Mouse (Mus musculus): ENCODE results near the gene Tmem132c.

The Tmem132c gene

DNA sequence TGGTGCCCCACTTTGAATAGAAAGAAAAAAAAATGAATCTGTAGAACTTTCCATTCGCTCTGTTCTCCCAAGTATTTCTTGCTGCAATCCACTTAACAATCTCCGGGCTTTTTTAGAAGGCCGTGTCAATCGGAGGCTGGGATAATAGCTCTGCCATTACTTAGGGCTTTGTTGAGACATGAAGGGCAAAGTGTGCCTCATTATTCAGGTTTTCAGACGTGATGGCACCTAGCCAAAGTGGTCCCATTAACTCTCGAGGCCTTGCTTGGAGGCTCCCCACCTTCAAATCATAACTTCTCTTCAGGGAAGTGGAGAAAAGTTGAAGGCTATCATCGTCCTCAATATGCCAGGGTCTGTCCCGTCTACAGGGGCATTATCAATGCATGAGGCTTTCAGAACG is 190.0 kb downstream of the Tmem132c start:
- no peak for DNase-seq

DNA sequence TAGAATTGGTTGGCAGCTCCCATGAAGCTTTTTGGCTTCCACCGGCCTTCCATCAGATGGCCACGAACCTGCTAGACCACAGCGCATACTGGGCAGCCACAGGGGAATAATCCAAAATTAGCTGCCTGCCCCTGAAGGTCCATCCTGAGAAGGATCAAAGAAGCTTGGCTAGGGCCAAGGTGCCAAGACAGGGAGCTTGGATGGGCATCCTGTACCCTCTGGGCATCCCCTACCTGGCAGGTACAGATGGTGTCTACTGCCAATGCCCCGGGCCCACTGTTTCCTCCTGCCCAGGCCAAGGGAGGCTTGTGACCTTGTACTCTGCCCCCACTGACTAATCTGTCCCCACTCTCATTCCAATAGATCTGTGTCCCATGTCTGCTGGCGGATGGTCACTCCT is 195.2 kb downstream of the Tmem132c start:
- no peak for DNase-seq

DNA sequence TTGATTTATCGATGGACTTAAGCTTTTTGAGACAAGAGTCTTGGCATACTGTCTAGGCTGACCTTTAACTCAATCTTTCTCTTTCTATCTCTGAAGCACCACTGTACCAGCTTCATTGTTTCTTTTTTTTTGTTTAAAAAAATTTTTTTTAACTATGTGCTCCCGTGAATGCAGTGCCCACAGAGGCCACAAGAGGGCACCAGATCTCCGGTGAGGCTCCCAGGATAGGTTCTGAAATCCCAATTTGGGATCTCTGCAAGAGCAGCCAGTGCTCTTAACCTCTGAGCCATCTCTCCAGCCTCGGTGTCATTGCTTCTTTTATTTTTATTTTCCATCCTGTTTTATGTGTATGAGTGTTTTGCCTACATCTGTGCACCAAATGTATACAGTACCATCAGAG is 197.0 kb downstream of the Tmem132c start:
- DNase-seq, result no peak

DNA sequence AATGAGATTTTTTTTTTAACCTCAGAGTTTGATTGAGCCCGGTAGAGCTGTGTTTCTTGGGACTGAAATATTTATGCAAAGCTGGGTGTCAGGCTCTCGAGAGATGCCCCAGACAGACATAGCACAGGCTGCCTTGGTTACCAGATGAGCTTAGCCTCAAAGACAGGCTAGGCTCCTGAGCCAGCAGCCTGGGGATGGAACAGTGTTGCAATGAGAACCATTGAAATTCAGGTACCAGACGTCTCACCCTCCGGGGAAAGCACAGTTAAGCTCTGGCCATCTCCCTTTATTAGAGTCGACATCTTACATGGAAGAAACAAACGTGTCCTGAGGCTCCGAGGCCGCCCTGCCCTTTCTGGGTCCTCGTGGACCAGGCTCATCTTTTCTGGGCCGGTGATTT is 200.4 kb downstream of the Tmem132c start:
- no peak for DNase-seq

DNA sequence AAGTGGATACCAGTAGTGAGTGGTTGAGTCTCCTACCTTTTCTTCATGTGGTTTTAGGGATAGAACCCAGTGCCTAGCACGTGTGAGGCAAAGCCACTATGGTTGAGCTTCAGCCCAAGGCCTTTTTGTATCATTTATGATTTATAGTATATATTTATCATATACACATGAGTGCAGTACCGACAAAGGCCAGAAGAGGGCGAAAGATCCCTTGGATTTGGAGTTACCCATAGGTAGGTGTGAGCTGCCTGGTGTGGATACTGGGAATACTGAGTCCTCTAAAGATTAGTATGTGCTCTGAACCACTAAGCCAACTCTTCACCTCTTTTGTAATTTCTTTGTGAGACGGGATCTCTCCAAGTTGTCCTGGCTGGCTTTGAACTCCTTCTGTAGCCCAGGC is 212.0 kb downstream of the Tmem132c start:
- peak; percentile 21 for DNase-seq

DNA sequence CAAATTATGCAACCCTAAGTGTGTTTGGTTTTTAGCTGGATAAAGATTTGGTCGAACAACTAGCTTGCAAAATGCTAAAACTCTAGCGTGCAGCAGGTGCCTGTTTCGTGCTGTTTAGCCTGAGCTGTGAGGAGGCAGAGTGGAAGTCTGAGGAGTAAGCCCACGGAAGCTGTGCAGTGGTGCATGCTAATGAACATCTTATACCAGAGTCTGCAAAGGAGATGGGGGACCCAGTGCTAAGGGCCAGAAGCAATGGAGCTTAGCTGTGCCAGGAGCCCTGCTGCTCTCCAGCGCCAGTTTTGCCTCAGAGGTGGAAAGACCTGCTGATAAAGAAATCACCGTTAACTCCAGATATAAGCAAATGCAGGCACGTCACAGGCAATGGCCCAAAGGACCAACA is 212.5 kb downstream of the Tmem132c start:
- DNase-seq, result no peak

DNA sequence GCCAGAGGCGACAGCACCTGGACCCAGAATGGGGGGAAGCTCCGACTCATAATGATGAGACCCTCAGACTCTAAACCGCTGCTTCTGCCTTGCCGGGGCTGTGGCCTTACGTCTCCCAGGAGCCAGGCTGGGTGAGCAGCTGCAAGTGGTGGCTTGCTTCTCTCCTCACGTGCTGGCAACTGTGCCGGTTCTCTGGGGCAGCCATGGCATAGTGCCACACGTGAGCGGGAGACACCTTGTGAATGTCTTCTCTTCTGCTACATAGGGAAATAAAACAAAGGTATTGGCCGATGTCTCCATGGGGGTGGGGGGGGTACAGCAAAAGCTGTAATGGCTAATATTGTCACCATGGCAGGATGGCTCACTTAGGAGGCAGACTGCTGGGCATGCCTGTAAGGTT is 214.5 kb downstream of the Tmem132c start:
- DNase-seq, result no peak

DNA sequence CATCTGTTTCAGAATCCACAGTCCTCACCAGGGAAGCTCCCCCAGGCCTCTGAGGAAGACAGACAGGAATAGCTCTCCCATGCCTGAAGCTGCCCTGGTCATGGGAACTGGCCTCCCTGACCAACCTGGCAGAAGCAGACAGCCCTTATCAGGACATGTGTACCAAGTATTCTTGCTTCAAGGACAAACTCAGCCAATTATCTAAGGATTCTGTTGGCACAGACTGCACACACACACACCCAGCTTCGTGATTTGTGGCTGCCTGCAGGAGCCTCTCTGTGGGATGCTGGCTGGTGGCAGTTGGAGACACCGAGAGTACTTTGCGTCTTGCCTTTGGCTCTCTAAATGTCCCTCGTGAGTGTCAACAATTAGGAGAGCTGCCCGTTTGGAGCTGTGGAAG is 226.5 kb downstream of the Tmem132c start:
- DNase-seq, result no peak

DNA sequence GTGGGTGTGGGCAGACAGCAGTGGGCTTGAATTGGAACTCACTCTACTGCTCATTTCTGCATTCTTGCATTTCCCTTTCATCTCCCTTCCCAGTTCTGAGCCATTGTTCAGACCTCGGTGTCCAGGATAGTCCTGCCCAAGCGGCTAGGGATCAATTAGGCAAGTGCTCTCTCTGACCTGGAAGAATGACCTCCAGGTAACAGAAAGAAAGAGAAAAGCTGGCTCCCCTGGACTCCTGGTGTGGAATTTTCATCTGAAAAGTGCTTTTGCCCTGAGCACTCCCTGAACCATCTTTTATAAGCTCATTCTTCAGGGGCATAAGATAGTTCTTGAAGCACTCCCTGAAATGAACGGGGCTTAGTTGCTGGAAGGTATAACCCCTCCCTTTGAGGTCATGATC is 228.7 kb downstream of the Tmem132c start:
- no peak for DNase-seq

DNA sequence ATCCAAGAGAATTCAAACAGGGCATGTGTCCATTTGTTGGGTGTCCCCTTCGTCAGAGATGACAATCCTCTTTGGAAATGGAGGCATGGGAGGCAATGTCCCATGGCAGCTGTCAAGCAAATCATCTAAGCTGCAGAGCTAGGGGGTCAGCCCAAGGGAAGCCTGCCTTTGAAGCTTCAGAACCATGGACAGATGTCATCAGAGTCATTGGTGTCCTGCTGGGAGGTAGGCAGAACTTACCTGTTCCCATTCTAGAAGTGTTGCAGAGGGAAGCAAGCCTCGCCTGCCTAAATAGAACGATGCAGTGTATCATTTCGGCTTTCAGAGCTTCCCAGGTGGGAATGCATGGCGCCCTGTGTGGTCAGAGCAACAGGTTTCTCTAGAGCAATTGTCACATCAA is 230.3 kb downstream of the Tmem132c start:
- DNase-seq, result no peak

DNA sequence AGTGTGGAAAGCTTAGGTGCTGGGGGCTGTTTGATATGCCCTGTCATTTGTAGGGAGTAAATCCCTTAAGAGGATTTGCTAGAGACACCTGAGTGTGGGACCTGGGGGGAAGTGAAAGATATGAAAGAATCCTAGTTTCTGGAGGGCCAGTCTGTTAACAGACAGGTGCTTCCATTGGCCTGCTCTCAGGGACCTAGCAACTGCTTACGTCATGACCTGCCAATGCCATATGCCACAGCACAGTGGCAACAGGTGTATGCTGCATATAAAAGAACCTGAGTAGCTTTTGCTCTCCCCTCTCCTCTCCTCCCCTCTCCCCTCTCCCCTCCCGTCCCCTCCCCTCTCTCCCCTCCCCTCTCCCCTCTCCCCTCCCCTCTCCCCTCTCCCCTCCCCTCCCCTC is 232.1 kb downstream of the Tmem132c start:
- DNase-seq, result no peak

DNA sequence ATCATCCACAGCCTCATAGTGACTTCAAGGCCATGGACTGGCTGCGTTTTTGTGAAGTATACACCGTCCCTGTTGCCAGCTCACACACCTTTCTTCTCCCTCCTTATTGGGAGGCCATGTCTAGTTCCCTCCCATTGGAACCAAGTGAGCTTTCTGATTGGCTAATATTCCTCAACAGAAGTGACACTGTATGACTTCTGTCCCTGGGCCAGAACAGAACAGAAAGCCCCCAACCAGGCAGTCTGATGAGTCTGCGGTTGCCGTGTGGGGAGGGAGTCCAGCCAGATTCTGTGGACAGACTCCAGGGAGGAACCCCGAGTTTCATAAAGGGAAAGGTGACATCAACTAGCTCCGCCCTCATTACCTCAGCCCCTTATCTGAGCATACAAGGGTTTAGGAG is 233.2 kb downstream of the Tmem132c start:
- DNase-seq, result no peak

DNA sequence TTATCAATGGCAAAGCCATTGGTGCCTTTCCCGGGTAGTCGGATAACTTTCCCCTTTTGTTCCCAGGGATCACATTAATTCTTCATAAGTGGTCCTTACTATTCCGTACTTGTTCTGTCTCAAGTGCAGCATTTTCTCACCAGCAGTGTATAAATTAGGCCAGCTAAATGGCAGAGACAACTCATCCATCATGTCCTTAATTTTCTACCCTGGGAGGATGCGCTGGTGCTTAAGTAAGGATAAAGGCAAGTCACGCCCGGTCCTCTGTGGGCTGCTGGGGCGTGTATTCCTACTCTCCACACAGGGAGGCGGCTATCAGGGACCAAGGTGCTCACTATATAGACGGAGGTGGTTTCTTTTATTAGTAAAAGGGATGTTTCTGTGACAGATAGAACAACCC is 236.2 kb downstream of the Tmem132c start:
- no peak for DNase-seq

DNA sequence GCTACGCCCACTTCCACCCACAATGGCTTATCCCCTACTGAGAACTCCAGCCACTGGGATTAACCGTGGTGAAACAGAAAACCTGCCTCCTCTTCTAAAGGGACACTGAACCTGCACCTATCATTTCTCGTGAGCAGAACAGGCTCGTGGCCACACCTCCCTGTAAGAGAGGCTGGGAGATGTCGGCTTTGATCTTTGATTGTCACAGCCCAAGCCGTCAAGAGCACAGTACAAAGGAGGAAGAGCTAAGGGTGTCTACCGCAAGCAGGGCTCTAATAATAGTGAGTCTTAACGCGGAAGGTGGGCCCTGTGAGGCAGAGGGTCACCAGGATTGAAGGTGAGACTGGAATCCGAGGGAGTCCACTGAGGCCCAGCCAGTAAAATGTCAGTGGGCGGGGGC is 236.7 kb downstream of the Tmem132c start:
- no peak for DNase-seq

DNA sequence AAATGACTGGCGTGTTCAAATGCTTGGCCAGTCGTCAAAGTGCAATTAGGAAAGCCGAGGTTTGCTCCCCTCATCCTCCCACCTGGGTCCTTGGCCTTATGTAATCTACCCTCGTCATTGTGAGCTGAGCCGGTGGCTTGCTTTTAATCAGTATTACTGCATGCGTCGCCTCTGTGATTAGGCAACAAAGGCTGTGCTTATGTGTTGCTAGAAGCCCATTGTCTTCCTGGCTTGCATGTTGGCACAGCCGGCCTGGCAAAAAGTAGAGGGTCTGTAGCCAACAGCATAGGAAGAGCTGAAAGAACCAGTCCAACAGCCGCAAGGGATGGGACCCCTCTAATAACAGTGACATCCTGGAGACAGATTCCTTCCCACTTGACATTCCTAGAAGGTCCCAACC is 239.3 kb downstream of the Tmem132c start:
- DNase-seq, result no peak

DNA sequence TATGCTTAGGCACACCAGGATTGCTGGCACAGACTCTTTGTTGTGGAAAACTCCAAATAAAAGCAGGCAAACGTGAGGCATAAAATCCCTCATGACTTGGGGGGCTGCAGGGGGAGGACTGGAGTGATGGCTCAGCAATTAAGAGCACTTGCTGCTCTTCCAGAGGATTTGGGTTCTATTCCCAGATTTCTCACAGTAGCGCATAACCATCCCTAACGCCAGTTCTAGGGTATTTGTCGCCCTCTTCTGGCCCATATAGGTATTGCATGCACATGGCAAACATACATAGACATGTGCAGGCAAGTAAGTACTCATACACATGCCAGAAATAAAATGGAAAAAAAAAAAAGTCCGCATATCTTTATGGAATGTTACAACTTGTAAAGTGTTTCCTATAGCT is 239.8 kb downstream of the Tmem132c start:
- DNase-seq, result peak; percentile 33

DNA sequence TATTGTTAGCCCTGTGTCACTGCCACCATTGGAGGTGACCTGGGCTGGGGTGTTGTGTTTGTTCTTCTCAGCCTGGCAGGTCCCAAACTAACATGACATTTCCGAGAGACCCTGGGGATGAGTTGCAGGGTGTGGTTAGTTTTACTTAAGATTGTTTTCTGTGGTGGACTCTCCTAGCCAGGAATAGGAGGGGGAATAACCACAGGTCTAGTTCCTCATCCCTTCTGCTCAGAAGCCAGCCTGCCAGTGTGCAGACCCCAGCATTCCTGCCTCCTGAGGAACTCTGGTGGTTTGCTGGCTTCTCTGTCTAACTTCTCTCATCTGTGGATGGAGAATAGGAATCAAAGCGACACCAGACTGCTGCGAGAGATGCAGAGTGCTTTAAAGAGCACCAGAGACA is 240.7 kb downstream of the Tmem132c start:
- no peak for DNase-seq

DNA sequence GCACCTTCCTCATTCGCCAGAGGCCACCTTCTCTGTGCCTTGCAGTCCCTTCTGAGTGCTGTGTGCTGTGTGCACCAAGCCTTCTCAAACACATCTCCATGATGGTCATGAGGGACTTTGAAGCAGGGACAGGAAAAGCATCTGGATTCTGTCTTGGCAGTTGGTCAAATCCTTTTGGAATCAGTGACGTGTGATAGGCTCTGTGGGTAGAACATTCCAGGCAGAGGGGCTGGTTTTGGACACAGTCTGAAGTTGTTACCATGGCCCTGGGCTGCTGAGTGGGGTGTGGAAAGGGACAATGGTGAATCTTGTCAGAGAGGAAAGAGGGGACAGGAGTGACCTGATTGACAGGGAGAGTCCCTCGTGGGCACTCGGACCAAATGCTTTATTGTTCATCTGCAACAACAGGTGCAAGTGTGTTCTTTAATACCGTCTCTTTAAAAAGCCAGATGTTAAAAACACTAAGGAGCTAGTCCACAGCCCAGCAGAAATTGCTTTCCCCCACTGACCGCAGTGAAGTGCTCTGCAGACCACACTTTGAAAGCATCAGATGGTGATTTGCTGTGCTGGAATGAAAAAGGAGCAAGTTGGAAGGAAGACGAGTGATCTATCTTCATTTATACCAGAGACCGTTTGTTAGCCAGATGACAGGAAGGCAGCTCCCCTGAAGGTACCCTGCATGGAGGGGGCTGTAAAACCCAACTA is 242.5 kb downstream of the Tmem132c start:
- DNase-seq, result no peak

DNA sequence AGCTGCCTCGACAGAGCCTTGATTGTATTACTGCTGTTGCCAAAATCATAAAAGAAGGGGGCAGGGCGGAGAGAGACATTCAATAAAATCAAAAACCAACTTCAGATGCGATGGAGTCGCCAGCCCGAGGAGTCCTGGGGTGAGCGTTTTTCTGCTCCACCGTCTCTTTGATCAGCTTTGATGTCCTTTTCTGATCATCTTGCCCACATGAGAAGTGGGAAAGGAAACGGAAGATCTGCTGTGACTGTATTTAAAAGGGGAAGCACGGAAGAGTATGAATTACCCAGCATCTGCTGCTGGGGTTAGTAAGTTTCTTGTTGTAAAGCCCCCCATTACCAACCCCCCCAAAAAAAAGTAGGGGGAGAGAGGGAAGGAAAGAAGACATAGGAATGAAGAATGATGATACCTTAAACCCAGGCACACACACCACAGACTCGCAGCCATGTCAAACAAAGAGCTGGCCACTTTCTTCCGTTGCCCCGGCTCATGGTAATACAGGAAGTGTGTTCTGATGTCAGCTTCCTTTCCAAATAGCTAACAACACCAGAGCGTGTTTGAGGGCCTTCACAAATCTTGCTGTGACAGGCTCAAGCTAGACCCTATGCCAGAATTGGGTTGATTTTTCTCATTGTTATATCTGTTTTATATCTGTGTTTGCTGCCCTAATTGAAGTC is 243.3 kb downstream of the Tmem132c start:
- peak; percentile 7 for DNase-seq

DNA sequence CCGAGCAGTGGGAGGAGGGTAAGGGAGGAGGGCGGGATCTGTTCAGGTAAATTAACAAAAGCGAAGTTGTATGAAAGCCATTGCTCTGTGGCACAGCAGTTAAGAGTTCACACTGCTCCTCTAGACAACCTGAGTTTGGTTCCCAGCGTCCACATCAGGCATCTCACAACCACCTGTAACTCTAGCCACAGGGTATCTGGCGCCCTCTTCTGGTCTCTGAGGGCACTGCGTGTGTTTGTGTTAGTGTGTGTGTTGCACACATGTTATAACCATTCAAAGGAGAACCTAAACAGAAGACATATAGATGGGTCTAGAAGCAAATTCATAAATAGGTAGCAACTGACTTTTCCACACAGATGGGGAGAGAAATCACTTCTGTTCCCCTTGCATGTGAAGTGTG is 245.6 kb downstream of the Tmem132c start:
- no peak for DNase-seq

DNA sequence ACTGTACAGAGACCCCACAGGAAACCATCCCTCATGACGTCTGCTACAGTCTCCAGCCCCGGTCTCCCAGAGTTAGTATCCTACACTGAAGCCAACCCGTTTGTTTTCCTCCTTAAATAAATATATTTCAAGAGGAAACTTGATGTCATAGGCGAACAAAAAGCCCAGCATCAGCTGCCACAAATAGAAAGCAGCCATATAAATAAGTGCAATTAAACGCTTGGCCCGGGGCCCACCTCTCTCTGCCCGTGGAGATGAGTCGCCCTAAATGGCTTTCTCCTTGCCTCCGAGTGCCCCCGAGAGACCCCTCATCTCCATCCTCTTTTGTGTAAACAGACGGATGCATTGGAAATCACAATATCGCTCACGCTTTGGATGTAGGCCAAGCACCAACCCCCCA is 247.1 kb downstream of the Tmem132c start:
- no peak for DNase-seq

DNA sequence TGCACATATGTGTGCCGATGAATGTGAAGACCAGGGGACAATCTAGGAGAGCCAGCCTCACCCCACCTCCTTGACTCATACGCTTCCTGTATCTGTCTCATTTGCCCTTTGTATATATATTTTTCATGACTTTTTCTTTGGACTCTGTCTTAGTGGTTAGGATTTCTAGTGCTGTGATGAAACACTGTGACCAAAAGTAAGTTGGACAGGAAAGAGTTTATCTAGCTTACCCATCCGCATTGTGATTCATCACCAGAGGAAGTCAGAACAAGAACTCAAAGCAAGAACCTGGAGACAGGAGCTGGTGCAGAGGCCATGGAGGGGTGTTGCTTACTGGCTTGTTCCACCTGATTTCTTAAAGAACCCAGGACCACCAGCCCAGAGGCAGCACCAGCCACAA is 250.1 kb downstream of the Tmem132c start:
- no peak for DNase-seq

DNA sequence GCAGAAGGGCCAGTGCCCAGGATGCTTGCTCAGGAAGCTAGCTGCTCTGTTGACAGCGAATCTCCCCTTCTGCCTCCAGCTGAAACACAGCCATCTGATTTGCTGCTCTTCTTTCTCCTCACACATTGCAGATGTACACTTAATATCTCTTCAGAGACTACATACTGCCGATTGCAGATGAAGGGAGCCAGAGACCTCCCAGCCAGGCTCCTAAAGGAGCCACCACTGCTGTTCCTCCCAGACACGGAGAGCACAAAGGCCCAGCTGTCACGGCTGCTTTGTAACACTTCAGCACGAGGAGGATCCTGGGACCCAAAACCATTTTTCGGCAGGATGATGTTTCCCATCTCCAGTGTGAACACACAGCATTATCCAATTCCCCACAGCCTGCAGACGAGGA is 255.3 kb downstream of the Tmem132c start:
- no peak for DNase-seq

DNA sequence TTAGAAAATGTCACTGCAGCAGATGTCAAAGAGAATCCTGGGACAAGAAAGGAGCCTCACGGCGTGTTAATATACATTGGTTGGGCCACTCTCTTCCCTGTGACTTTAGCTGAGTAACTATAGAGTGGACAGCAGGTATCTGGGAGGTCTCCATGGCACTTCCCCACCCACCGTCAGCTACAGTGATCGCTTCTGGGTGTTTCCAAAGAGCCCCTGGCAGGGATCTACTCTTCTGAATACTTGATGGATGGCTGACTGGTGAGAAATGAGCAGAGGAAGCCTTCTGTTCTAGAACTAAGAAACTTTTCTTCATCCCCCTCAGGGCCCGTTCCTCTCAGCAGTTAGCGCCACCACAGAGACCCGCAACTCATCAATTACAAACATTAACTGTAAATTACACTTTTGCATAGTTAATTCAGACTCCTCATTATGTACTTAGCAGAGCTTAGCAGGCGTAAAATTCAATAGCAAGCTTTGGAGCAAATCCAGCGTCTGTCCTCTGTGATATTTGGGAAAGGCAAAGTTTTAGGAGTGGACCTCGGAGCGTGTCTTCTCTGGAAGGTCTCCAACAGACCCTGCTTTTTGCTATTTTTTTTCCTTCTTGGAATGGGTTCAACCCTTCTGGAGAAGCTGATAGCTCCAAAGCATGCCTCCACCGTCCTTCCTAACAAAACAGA is 257.7 kb downstream of the Tmem132c start:
- no peak for DNase-seq

DNA sequence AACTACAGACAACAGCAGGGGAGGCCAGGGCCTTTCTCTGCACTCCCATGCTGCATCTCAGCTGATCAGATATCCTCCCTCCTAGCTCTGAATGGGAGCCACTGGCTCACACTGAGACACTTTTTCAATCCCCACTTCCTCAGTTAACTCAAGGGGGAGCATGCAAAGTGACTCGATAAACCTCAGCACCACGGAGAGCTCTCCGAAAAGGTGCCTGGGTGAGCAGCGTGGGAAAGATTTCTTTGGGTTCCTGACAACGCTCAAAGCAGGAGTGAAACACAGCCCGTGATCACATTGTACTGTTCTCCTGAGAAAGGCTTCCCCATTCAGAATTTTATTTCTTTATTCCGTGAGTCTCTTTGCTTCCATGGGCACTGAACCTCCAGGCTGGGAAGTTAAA is 261.2 kb downstream of the Tmem132c start:
- no peak for DNase-seq
